Mouse (Mus musculus) retina, postnatal 7 days (tissue): ENCODE results near the gene Sdk2.

Experiments
- DNase-seq: peaks from one replicate; pipeline ENCODE4 v3.0.0-alpha.2; 2012; ENCODE audit warnings: low read depth, low spot score

Gene Sdk2

GRCm38 (mm10) chr11:113991886-113992285 lies 75.0 kb downstream of the Sdk2 start:
- DNase-seq, result no peak

- DNase-seq, result peak; percentile 59
These were observed 76.4 kb downstream of the Sdk2 start for GRCm38 (mm10) chr11:113990466-113990865.

GRCm38 (mm10) chr11:113990065-113990464 lies 76.8 kb downstream of the Sdk2 start:
- no peak for DNase-seq

- DNase-seq, result no peak
These were observed 80.9 kb downstream of the Sdk2 start for GRCm38 (mm10) chr11:113985826-113986416.

- DNase-seq, result peak; percentile 58
These were observed 84.9 kb downstream of the Sdk2 start for GRCm38 (mm10) chr11:113981732-113982503.

- DNase-seq, result no peak
These were observed 85.8 kb downstream of the Sdk2 start for GRCm38 (mm10) chr11:113981088-113981487.

- no peak for DNase-seq
These were observed 88.5 kb downstream of the Sdk2 start for GRCm38 (mm10) chr11:113978318-113978717.

GRCm38 (mm10) chr11:113975667-113975970 lies 91.2 kb downstream of the Sdk2 start:
- DNase-seq, result no peak

- peak; percentile 45 for DNase-seq
These were observed 91.8 kb downstream of the Sdk2 start for GRCm38 (mm10) chr11:113974876-113975666.

GRCm38 (mm10) chr11:113972517-113972872 lies 94.4 kb downstream of the Sdk2 start:
- no peak for DNase-seq

GRCm38 (mm10) chr11:113971609-113972516 lies 95.0 kb downstream of the Sdk2 start:
- no peak for DNase-seq

GRCm38 (mm10) chr11:113970026-113970425 lies 96.8 kb downstream of the Sdk2 start:
- DNase-seq, result no peak

- DNase-seq, result no peak
These were observed 101.6 kb downstream of the Sdk2 start for GRCm38 (mm10) chr11:113965214-113965613.

- DNase-seq, result no peak
These were observed 104.1 kb downstream of the Sdk2 start for GRCm38 (mm10) chr11:113962751-113963150.

GRCm38 (mm10) chr11:113951616-113951988 lies 115.2 kb downstream of the Sdk2 start:
- no peak for DNase-seq

GRCm38 (mm10) chr11:113950904-113951615 lies 115.8 kb downstream of the Sdk2 start:
- peak; percentile 17 for DNase-seq

GRCm38 (mm10) chr11:113948676-113949075 lies 118.2 kb downstream of the Sdk2 start:
- no peak for DNase-seq

GRCm38 (mm10) chr11:113942101-113942735 lies 124.6 kb downstream of the Sdk2 start:
- peak; percentile 24 for DNase-seq

GRCm38 (mm10) chr11:113933678-113934077 lies 133.2 kb downstream of the Sdk2 start:
- no peak for DNase-seq

- no peak for DNase-seq
These were observed 133.9 kb downstream of the Sdk2 start for GRCm38 (mm10) chr11:113932909-113933308.

GRCm38 (mm10) chr11:113931701-113932100 lies 135.1 kb downstream of the Sdk2 start:
- no peak for DNase-seq
